Mouse (Mus musculus): ENCODE results near the gene Olfr544. TPM values are rescaled to one million over a fixed set of nuclear protein-coding genes. Genes with fewer than 3 reads are reported as not detected.
"Not testable (repeated sequence)": the region's sequence is repeated elsewhere in the genome, so short reads cannot be mapped to it uniquely, and the experiment has no call there.

Gene Olfr544
- polyA plus RNA-seq, 1 experiment from 2014 or later, result 0.14 TPM

- Histone ChIP-seq H3K4me2 (ENCODE audit: low read length) (no peak overlapping the region), H3K4me3 (replicated peaks; ENCODE audit: low read depth, low read length) (no peak overlapping the region), H3K27ac (replicated peaks; ENCODE audit: low read depth, low read length) (no peak overlapping the region), H3K36me3 (ENCODE audit: control insufficient read depth, insufficient read depth, low read length) (no peaks in the 10 kb centered on the region), H3K27me3 (ENCODE audit: control insufficient read depth, insufficient read depth, low read length) (no peaks in the 10 kb centered on the region), H3K4me1 (ENCODE audit: control insufficient read depth, insufficient read depth, low read length) (0 out of 2 replicates have a peak, but pooled peaks cover 3% of the 10 kb centered on the region), H3K9ac (replicated peaks; ENCODE audit: low read length) (no peak overlapping the region), H3K9me3 (ENCODE audit: control insufficient read depth, low read length) (no peaks in the 10 kb centered on the region)
- ATAC-seq (ENCODE audit: low FRiP score, low TSS enrichment), result no peak
- 90% methylated on average over 6 of the region's 6 CpGs for WGBS
- DNase-seq, result no peak
Measured at GRCm38 (mm10) chr7:102508666-102509065, 20.6 kb upstream of the Olfr544 start.

GRCm38 (mm10) chr7:102508066-102508465, 20.0 kb upstream of the Olfr544 start:
- ATAC-seq (ENCODE audit: low FRiP score, low TSS enrichment) (no peak), DNase-seq (no peak)
- WGBS, result 90% methylated on average over 9 of the region's 9 CpGs

GRCm38 (mm10) chr7:102506848-102507247, 18.7 kb upstream of the Olfr544 start:
- 44% methylated on average over 3 of the region's 3 CpGs for WGBS
- H3K4me1 ChIP-seq (ENCODE audit: control insufficient read depth, insufficient read depth, low read length), result no peaks in the 10 kb centered on the region

More at GRCm38 (mm10) chr7:102508066-102508465, 20.0 kb upstream of the Olfr544 start:
- Histone ChIP-seq H3K4me3 (replicated peaks; ENCODE audit: low read depth, low read length) (no peak overlapping the region), H3K36me3 (ENCODE audit: control insufficient read depth, insufficient read depth, low read length) (no peaks in the 10 kb centered on the region), H3K4me1 (ENCODE audit: control insufficient read depth, insufficient read depth, low read length) (0 out of 2 replicates have a peak, but pooled peaks cover 3% of the 10 kb centered on the region), H3K9ac (replicated peaks; ENCODE audit: low read length) (no peak overlapping the region), H3K4me2 (ENCODE audit: low read length) (no peak overlapping the region), H3K27ac (replicated peaks; ENCODE audit: low read depth, low read length) (no peak overlapping the region), H3K9me3 (ENCODE audit: control insufficient read depth, low read length) (no peaks in the 10 kb centered on the region), H3K27me3 (ENCODE audit: control insufficient read depth, insufficient read depth, low read length) (no peaks in the 10 kb centered on the region)

GRCm38 (mm10) chr7:102501986-102502385, 13.9 kb upstream of the Olfr544 start:
- no peaks in the 10 kb centered on the region for H3K36me3 ChIP-seq (ENCODE audit: control insufficient read depth, insufficient read depth, low read length)
- H3K9ac ChIP-seq (replicated peaks; ENCODE audit: low read length), result no peak overlapping the region
- ATAC-seq (ENCODE audit: low FRiP score, low TSS enrichment) (no peak), DNase-seq (no peak)
- 87% methylated on average over 5 of the region's 5 CpGs for WGBS
- no peak overlapping the region for H3K4me3 ChIP-seq (replicated peaks; ENCODE audit: low read depth, low read length)
- H3K27me3 ChIP-seq (ENCODE audit: control insufficient read depth, insufficient read depth, low read length), result no peaks in the 10 kb centered on the region
- H3K27ac ChIP-seq (replicated peaks; ENCODE audit: low read depth, low read length), result no peak overlapping the region
- H3K9me3 ChIP-seq (ENCODE audit: control insufficient read depth, low read length), result no peaks in the 10 kb centered on the region
- no peaks in the 10 kb centered on the region for H3K4me1 ChIP-seq (ENCODE audit: control insufficient read depth, insufficient read depth, low read length)
- no peak overlapping the region for H3K4me2 ChIP-seq (ENCODE audit: low read length)

More at GRCm38 (mm10) chr7:102506848-102507247, 18.7 kb upstream of the Olfr544 start:
- Histone ChIP-seq H3K4me3 (replicated peaks; ENCODE audit: low read depth, low read length) (no peak overlapping the region), H3K4me2 (ENCODE audit: low read length) (no peak overlapping the region), H3K36me3 (ENCODE audit: control insufficient read depth, insufficient read depth, low read length) (no peaks in the 10 kb centered on the region), H3K9ac (replicated peaks; ENCODE audit: low read length) (no peak overlapping the region), H3K27ac (replicated peaks; ENCODE audit: low read depth, low read length) (no peak overlapping the region), H3K27me3 (ENCODE audit: control insufficient read depth, insufficient read depth, low read length) (no peaks in the 10 kb centered on the region), H3K9me3 (ENCODE audit: control insufficient read depth, low read length) (no peaks in the 10 kb centered on the region)
- DNase-seq (peak; percentile 86), ATAC-seq (ENCODE audit: low FRiP score, low TSS enrichment) (peak; percentile 75)

GRCm38 (mm10) chr7:102499473-102499872, 11.4 kb upstream of the Olfr544 start, which contains the start of gene Olfr545:
TSS of gene Olfr545 (minus strand) at chr7:102499573.
- Histone ChIP-seq H3K36me3 (ENCODE audit: control insufficient read depth, insufficient read depth, low read length) (no peaks in the 10 kb centered on the region), H3K4me3 (replicated peaks; ENCODE audit: low read depth, low read length) (no peak within 1 kb of the TSS), H3K4me2 (ENCODE audit: low read length) (no peak within 1 kb of the TSS), H3K9ac (replicated peaks; ENCODE audit: low read length) (no peak within 1 kb of the TSS), H3K27ac (replicated peaks; ENCODE audit: low read depth, low read length) (no peak within 1 kb of the TSS), H3K4me1 (ENCODE audit: control insufficient read depth, insufficient read depth, low read length) (no peaks in the 10 kb centered on the region), H3K27me3 (ENCODE audit: control insufficient read depth, insufficient read depth, low read length) (no peaks in the 10 kb centered on the region), H3K9me3 (ENCODE audit: control insufficient read depth, low read length) (no peaks in the 10 kb centered on the region)
- ATAC-seq (ENCODE audit: low FRiP score, low TSS enrichment) (no peak), DNase-seq (no peak)
- WGBS, result 75% methylated on average over 3 of the region's 3 CpGs

GRCm38 (mm10) chr7:102494416-102494815, 6.3 kb upstream of the Olfr544 start:
- H3K36me3 ChIP-seq (ENCODE audit: control insufficient read depth, insufficient read depth, low read length); H3K4me2 ChIP-seq (ENCODE audit: low read length); H3K4me1 ChIP-seq (ENCODE audit: control insufficient read depth, insufficient read depth, low read length); ATAC-seq (ENCODE audit: low FRiP score, low TSS enrichment); H3K27ac ChIP-seq (replicated peaks; ENCODE audit: low read depth, low read length); DNase-seq; H3K4me3 ChIP-seq (replicated peaks; ENCODE audit: low read depth, low read length); H3K9me3 ChIP-seq (ENCODE audit: control insufficient read depth, low read length); H3K9ac ChIP-seq (replicated peaks; ENCODE audit: low read length); H3K27me3 ChIP-seq (ENCODE audit: control insufficient read depth, insufficient read depth, low read length): not testable (repeated sequence)
- 61% methylated on average over 7 of the region's 7 CpGs for WGBS

- DNase-seq, result no peak
Measured at GRCm38 (mm10) chr7:102486105-102486504, 2.0 kb downstream of the Olfr544 start.

GRCm38 (mm10) chr7:102484766-102485165, 3.3 kb downstream of the Olfr544 start:
- H3K9ac ChIP-seq (replicated peaks; ENCODE audit: low read length); H3K4me2 ChIP-seq (ENCODE audit: low read length); DNase-seq; H3K27me3 ChIP-seq (ENCODE audit: control insufficient read depth, insufficient read depth, low read length); H3K4me1 ChIP-seq (ENCODE audit: control insufficient read depth, insufficient read depth, low read length); H3K4me3 ChIP-seq (replicated peaks; ENCODE audit: low read depth, low read length); H3K36me3 ChIP-seq (ENCODE audit: control insufficient read depth, insufficient read depth, low read length); H3K27ac ChIP-seq (replicated peaks; ENCODE audit: low read depth, low read length); ATAC-seq (ENCODE audit: low FRiP score, low TSS enrichment); H3K9me3 ChIP-seq (ENCODE audit: control insufficient read depth, low read length): not testable (repeated sequence)
- WGBS, result 78% methylated on average over 8 of the region's 8 CpGs

More at GRCm38 (mm10) chr7:102486105-102486504, 2.0 kb downstream of the Olfr544 start:
- no peak for ATAC-seq (ENCODE audit: low FRiP score, low TSS enrichment)
- Histone ChIP-seq H3K9ac (replicated peaks; ENCODE audit: low read length) (no peak overlapping the region), H3K4me1 (ENCODE audit: control insufficient read depth, insufficient read depth, low read length) (no peaks in the 10 kb centered on the region), H3K27me3 (ENCODE audit: control insufficient read depth, insufficient read depth, low read length) (no peaks in the 10 kb centered on the region), H3K4me3 (replicated peaks; ENCODE audit: low read depth, low read length) (no peak overlapping the region), H3K36me3 (ENCODE audit: control insufficient read depth, insufficient read depth, low read length) (no peaks in the 10 kb centered on the region), H3K27ac (replicated peaks; ENCODE audit: low read depth, low read length) (no peak overlapping the region), H3K4me2 (ENCODE audit: low read length) (no peak overlapping the region), H3K9me3 (ENCODE audit: control insufficient read depth, low read length) (no peaks in the 10 kb centered on the region)
- whole genome bisulfite sequencing, result 80% methylated on average over 1 of the region's 1 CpGs

GRCm38 (mm10) chr7:102483665-102484064, 4.4 kb downstream of the Olfr544 start:
- no peaks in the 10 kb centered on the region for H3K36me3 ChIP-seq (ENCODE audit: control insufficient read depth, insufficient read depth, low read length)
- WGBS, result 97% methylated on average over 2 of the region's 2 CpGs
- H3K9me3 ChIP-seq (ENCODE audit: control insufficient read depth, low read length), result no peaks in the 10 kb centered on the region

More at GRCm38 (mm10) chr7:102483665-102484064, 4.4 kb downstream of the Olfr544 start:
- DNase-seq, result no peak
- no peak for ATAC-seq (ENCODE audit: low FRiP score, low TSS enrichment)
- no peak overlapping the region for H3K4me2 ChIP-seq (ENCODE audit: low read length)
- H3K27me3 ChIP-seq (ENCODE audit: control insufficient read depth, insufficient read depth, low read length), result no peaks in the 10 kb centered on the region
- no peak overlapping the region for H3K9ac ChIP-seq (replicated peaks; ENCODE audit: low read length)
- H3K27ac ChIP-seq (replicated peaks; ENCODE audit: low read depth, low read length), result no peak overlapping the region
- H3K4me3 ChIP-seq (replicated peaks; ENCODE audit: low read depth, low read length), result no peak overlapping the region
- H3K4me1 ChIP-seq (ENCODE audit: control insufficient read depth, insufficient read depth, low read length), result no peaks in the 10 kb centered on the region
